Mouse (Mus musculus): ENCODE results near the gene Cwc22. TPM values are rescaled to one million over a fixed set of nuclear protein-coding genes. Genes with fewer than 3 reads are reported as not detected.
"Not testable (repeated sequence)": the region's sequence is repeated elsewhere in the genome, so short reads cannot be mapped to it uniquely, and the experiment has no call there.

Gene Cwc22
- polyA plus RNA-seq, 1 experiment, result 5.6 TPM

- DNase-seq (ENCODE audit: low read depth), result no peak
Observed at GRCm38 (mm10) chr2:77897988-77898387, 48.2 kb downstream of the Cwc22 start.

DNA sequence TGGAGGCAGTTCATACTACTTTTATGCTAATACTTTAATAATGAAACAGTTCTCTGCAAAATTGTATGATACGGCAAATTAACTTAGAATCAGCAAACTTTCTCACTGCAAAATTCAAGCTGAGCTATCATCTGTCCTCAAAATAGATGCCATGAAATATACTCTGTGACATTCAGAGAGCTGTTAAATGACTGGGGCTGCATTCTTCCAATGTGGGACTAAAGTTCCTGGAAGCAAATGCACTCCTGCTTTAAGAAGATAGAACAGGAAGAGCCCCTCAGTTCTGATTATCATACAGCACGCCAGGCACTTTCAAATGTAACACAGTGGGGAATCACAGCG is 48.6 kb downstream of the Cwc22 start:
- DNase-seq (ENCODE audit: low read depth), result no peak

- DNase-seq (ENCODE audit: low read depth), result no peak
Observed at GRCm38 (mm10) chr2:77896843-77897557, 49.2 kb downstream of the Cwc22 start.

- not testable (repeated sequence) for DNase-seq (ENCODE audit: low read depth)
Observed at GRCm38 (mm10) chr2:77895906-77896570, 50.1 kb downstream of the Cwc22 start.

- no peak for DNase-seq (ENCODE audit: low read depth)
Observed at GRCm38 (mm10) chr2:77894896-77895295, 51.3 kb downstream of the Cwc22 start.

GRCm38 (mm10) chr2:77893505-77893904 is 52.7 kb downstream of the Cwc22 start:
- no peak for DNase-seq (ENCODE audit: low read depth)

- no peak for DNase-seq (ENCODE audit: low read depth)
Observed at GRCm38 (mm10) chr2:77892573-77892972, 53.6 kb downstream of the Cwc22 start.

GRCm38 (mm10) chr2:77890836-77891438 is 55.2 kb downstream of the Cwc22 start:
- no peak for DNase-seq (ENCODE audit: low read depth)

GRCm38 (mm10) chr2:77889949-77890348 is 56.2 kb downstream of the Cwc22 start:
- no peak for DNase-seq (ENCODE audit: low read depth)

GRCm38 (mm10) chr2:77889401-77889800 is 56.8 kb downstream of the Cwc22 start:
- no peak for DNase-seq (ENCODE audit: low read depth)

DNA sequence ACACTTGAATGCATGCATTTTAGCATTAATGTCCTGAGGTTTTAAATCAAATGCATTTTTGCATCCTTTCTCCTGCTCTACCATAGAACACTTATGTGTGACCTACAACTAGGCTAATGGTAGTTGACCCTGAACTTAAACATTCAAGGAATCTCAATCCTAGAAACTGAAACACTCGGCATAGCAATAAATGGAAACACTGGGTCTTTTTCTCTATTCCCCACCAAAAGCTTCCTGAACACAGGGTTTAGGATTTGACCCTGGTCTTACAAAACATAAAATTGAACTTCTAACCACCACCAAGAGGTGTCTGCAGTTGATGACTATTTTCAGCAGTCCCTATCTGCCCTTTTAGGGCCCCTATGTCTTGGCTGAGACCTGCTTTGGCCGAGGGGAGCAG is 57.3 kb downstream of the Cwc22 start:
- DNase-seq (ENCODE audit: low read depth), result no peak

DNA sequence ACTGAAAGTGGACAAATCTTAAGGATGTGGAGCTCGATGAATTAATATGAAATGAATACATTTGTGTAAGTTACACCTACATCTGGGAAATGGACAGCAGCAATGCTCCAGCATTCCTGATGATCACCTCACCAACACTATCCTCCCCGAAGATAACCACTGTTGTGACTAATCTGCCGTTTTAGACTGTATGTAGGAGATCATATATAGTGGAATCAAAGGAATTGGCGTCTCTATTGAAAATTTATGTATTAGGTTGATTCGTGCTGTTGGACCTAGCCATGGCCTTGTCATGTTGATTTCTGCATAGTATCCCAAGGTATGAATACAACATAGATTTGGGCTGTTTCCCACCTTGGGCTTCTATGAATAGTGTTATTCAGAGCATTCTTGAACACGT is 58.1 kb downstream of the Cwc22 start:
- no peak for DNase-seq (ENCODE audit: low read depth)

DNA sequence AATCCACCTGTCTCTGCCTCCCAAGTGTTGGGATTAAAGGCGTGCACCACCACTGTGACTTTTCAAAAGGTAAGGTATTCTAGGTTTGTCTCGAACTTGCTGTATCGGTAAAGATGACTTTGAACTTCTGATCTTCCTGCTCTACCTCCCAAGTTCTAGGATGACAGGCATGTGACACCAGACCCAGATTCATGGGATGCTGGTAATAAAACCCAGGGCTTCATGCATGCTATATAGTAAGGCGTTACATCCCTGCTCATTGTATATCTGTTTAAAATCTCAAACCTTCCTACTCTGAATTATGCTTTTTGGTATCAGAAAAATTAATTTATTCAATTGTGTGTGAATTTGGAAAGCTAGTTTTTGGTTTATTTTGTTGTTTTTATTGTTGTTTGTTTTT is 59.0 kb downstream of the Cwc22 start:
- no peak for DNase-seq (ENCODE audit: low read depth)

GRCm38 (mm10) chr2:77885491-77886130 is 60.6 kb downstream of the Cwc22 start:
- DNase-seq (ENCODE audit: low read depth), result no peak

DNA sequence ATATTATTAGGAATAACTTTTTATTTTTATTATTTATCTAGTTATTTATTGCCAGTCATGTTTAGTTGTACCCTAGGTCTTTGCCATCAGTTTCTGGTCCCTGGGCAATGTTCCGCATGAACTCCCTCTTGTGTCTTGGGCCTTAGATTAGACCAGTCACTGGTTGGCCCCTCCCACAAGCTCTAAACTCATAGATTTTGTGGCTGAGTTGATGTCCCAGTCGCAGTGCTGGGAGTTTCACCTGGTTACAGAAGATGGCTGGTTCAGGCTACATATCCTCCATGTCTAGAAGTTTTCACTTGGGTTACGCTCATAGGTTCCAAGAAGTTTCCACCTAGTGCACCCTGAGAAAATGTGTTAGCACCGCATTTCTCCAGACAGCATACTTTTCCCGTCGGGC is 61.1 kb downstream of the Cwc22 start:
- no peak for DNase-seq (ENCODE audit: low read depth)

GRCm38 (mm10) chr2:77884491-77884890 is 61.7 kb downstream of the Cwc22 start:
- no peak for DNase-seq (ENCODE audit: low read depth)

DNA sequence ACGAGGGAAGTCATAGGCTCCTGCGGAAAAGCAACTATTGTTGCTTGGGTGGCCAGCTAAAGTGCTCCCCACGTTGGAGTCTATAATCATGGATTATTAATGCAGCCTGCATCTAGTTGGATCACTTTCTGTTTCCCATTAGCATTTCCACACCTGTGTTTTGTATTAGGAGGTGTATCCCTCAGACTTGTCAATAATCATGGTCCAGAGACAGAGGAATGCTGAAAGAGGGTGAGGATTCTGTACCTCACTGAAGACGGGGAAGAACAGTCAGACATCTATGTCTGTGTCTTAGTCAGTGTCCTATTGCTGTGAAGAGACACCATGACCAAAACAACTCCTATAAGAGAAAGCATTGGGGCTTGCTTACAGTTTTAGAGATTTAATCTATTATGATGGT is 63.2 kb downstream of the Cwc22 start:
- no peak for DNase-seq (ENCODE audit: low read depth)

DNA sequence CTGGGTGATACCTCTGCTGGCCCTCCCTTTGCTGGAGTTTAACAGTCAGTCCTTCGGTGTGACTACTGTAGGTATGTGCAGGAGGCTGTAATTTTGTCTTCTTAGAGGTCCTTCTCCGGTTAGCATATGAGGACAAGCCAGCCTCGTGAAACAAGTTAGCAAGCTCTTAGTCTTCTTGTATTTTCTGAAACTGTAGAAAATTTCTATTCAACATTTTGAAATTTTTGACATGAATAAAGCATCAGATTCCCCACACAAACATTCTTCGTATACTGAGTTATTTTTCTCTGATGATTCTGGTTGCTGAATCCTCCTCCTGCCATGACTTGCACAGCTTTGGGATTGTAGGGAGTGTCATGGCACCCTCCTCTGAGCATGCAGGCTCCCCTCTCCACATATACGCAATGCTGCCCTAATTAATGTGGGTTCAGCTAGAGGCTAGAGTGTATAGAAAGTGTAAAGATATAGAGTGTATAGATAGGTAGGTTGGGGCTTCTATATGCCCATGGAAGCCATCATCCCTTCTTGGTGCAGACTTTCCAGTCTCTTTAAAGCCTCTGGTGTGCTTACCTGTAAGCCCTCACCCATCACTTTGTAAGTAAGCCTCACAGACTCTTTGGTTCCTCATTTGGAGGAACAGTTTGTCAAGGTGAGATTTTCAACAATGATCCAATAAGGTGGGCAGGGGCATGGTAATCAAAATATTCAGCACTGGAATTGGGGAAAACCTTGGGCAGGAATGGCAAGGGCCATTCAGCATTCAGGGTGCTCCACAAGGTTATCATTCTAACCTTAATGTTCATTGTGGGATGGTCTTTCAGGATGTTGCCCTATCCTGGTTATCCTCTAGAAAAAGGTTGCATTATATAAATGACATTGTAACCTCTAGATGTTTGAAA is 64.6 kb downstream of the Cwc22 start:
- no peak for DNase-seq (ENCODE audit: low read depth)

DNA sequence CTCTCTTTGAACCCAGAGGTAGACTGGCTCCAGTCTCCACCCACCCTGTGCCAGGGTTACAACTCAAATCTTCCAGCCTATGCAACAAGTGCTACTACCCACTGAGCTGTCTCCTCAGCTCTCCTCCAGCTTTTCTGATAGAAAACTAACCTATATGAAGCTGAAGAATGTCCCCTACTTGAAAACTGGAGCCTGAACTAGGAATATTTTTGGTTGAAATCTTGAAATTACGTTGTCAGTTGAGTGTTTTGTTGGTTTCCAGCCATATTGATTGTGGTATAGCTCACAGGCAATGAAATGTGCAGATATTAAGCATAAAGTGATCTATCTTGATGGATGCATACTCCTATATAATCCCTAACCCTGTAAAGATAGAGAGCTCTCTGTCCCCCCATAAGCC is 65.8 kb downstream of the Cwc22 start:
- DNase-seq (ENCODE audit: low read depth), result no peak

GRCm38 (mm10) chr2:77879736-77880135 is 66.4 kb downstream of the Cwc22 start:
- no peak for DNase-seq (ENCODE audit: low read depth)

DNA sequence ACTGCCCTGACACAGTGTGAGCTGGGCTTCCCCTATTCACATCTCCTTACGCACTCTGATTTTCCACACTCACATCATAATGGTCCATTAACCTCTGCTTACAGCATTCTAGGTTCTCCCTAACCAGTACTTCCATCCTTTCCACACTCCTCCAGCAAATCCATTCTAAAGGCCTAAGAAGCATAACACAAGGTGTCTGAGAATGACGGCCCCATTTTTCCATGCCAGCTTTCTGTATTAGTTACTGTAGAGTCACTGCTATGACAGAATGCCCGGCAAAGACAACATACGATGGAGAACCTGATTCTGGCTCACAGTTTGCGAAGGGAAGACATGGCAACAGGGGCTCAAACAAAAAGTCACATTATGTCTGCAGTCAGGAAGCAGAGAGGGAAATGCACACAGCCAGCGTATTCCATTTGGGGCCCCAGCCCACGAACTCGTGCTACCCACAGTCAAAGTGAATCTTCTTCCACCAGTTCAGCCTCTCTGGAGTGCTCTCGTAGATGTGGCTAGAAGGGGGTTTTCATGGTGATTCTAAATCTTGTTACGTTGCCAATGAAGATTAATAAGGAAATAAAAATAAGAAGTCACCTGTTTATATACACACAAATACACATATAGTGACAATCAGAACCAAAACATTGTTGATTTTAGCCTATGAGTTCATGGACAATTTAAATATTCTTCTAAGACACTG is 68.9 kb downstream of the Cwc22 start:
- DNase-seq (ENCODE audit: low read depth), result no peak
